Mouse (Mus musculus): ENCODE measurements around the gene Gm21985.
A peak's percentile ranks its signal among the peaks of the same experiment; 100 is the strongest.
"Not testable (repeated sequence)": the region's sequence is repeated elsewhere in the genome, so short reads cannot be mapped to it uniquely, and the experiment has no call there.

Gene Gm21985

DNA sequence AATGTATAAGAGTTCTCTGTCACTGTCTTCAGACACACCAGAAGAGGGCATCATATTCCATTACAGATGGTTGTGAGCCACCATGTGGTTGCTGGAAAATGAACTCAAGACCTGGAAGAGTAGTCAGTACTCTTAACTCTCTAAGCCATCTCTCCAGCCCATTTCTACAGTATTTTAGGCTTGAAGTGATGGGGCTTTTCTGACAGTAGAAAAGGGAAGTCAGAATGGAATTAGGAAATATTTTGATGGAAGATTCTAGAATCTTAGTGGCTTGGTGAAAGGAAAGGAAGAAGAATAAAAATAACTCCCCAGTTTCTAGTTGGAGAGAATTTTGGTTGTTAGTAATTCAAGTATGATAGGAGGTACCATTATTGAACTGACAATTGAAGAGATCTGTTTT is 127.8 kb downstream of the Gm21985 start:
- DNase-seq: no peak

- no peak for DNase-seq
Measured at GRCm38 (mm10) chr2:112396649-112397048, 130.5 kb downstream of the Gm21985 start.

DNA sequence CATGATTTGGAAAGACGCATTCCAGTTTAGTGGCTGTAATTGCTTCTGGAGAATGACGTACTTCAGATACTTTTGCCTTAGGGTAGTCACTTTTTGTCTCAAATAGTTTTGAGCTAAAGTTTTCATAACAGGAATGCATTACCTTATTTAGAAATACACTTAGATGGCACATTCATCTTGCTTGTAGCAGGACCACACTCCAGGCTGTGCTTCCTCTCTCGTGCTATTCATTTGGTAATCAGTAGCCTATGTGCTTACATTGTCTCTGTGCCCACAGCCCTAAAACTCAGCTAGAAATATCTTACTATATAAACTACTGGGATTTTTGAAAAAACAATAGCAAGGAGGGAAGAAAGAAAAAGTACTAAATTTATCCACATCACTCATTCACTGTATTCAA is 140.9 kb downstream of the Gm21985 start:
- no peak for DNase-seq

DNA sequence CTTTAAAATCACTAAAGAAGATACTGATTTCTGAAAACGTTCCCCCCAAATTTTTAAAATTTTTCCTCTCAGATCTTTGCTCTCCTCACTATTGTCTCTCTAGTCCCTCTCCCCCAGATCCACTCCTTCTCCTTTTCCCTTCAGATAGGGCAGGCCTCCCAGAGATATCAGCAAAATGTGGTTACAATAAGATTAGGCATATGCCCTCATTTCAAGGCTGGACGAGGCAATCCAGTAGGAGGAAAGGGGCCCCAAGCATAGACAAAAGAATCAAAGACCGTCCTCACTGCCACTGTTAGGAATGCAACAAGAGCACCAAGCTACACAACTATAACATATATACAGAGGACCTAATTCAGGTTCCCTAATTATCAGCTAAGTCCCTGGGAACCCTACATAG is 159.2 kb downstream of the Gm21985 start:
- no peak for DNase-seq

DNA sequence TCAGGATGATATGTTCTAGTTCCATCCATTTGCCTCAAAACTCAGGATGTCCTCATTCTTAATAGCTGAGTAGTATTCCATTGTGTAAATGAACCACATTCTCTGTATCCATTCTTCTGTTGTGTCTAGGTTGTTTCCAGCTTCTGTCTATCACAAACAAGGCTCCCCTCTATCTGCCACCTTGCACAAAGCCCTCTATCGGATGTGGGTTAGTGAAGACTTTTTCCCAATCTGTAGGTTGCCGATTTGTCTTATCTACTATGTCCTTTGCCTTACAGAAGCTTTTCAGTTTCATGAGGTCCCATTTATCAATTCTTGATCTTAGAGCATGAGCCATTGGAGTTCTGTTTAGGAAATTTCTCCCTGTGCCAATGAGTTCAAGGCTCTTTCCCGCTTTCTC is 162.4 kb downstream of the Gm21985 start:
- not testable (repeated sequence) for DNase-seq

- no peak for DNase-seq
Measured at GRCm38 (mm10) chr2:112429665-112430064, 163.6 kb downstream of the Gm21985 start.

DNA sequence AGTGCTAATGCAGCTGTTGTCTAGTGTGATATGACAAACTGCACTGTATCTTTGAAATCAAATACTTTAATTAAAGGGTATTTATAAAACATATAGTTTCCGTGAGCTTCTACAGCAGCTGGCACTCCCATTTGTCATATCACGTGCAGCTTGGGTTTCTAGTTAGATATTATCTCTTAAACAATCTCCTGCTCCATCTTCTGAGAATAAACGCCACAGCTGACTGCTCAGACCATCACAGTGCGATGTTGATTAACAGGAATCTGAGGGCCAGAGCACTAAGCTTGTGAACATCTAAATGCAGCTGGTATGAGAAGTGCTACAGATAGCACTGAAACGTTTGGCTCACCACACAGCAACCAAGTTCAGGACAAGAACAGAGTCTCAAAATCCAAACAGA is 164.3 kb downstream of the Gm21985 start:
- DNase-seq: no peak

DNA sequence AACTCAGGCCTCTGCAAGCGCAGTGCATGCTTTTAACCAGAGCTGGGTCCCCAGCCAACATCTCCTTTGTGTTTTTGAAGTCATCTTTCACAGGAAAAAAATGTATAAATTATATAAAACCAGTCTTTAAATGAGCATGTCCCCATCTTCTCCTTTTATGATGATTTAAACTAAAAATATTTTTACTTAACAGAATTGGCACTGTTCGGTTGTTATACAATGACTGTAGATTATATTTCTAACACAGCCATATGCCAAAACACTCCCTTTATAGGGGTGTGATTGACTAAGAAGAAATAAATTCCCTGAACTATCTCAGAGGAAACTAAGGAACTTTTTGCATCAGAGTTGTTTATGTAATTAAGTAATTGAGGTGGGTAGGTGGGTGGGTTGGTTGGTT is 166.4 kb downstream of the Gm21985 start:
- no peak for DNase-seq

DNA sequence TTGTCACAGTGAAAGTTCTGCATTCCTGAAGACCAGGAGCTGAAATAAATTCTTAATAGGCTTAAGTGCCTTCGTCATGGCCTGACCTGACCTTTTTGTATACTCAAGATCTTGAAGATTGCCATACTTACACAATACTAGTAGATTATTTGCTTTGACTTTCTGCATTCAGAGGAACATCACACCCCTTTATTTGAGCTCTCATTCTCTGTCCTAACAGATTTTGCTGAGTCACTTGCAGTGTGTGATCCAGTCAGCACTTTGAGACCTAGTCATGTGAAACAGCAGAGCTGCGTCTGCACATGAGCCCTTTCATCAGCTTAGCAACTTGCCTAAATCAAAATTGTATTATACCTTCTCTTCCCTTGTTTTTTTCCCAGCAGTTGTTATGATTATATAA is 167.2 kb downstream of the Gm21985 start:
- peak; percentile 24 to 52 for DNase-seq

- no peak for DNase-seq
Measured at GRCm38 (mm10) chr2:112436292-112436691, 170.2 kb downstream of the Gm21985 start.

DNA sequence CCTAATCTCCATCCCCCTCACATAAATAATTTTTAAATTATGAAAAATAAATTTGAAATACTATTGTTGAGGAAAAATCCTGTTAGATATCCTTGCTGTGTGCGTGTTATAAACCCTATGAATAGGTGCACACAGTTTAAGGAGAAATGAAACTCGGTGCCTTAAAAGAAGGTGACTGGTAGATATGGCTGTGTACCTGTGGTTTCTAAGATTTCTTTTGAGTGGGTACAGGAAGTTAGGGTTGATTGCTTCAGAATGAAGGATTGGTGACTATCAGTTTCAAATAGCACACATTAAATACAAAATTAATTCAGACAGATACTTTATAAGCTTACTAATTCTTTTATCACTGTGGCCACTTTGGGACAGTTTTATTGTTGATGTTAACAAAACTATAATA is 171.5 kb downstream of the Gm21985 start:
- no peak for DNase-seq

DNA sequence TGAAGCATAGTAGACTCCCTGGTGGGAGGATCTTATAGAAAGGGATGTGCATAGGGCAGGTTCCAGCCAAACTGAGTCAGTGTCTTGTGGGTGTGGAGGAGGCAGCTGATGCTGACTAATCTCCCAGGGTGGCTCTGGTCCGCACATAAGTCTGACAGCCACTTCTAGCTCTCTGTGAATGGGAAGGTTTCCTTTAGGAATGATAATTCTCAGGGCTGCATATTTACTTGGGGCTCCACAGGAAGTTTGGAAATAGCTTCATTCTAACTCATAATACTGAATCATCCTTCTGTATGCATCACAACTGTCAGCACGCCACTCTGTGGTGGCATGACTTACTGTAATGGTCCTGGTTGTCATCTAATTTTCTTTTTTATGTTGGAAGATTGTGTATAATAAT is 177.4 kb downstream of the Gm21985 start:
- no peak for DNase-seq

DNA sequence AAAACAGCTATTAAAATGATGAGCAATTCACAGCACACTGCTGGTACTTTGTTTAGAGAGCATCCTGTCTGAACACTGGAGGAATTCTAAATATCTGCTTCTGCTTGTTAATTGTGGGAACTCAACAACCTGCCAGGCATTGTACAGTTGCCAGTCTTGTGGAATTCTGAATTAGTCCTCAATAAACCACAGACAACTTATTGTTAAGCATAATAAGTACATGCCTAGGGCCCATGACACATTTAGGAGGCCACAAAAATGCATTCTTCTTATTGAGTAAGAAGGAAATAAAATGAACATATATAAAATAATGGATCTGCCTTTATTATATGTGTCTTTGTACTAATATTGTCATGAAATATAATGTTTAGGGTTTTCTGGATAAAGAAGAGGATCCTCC is 179.4 kb downstream of the Gm21985 start:
- DNase-seq: no peak

DNA sequence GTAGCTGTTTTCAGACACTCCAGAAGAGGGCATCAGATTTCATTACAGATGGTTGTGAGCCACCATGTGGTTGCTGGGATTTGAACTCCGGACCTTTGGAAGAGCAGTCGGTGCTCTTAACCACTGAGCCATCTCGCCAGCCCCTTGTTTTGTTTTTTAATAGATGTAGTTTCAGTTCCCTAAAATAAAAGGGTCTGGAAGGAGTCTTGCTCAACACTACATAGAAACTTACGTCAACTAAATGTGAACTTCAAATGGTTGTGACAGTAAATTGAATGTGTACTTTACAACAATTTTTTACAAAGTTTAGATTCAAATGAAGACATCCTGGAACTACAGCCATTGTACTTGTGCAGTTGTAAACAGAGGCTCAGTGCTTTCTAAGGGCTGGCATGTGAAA is 181.9 kb downstream of the Gm21985 start:
- not testable (repeated sequence) for DNase-seq

GRCm38 (mm10) chr2:112448510-112449059 is 182.5 kb downstream of the Gm21985 start:
- no peak for DNase-seq

GRCm38 (mm10) chr2:112449597-112450296 is 183.6 kb downstream of the Gm21985 start:
- peak in 1 of 2 experiments; percentile 57 for DNase-seq

- DNase-seq: not testable (repeated sequence)
Measured at GRCm38 (mm10) chr2:112452513-112452912, 186.4 kb downstream of the Gm21985 start.

DNA sequence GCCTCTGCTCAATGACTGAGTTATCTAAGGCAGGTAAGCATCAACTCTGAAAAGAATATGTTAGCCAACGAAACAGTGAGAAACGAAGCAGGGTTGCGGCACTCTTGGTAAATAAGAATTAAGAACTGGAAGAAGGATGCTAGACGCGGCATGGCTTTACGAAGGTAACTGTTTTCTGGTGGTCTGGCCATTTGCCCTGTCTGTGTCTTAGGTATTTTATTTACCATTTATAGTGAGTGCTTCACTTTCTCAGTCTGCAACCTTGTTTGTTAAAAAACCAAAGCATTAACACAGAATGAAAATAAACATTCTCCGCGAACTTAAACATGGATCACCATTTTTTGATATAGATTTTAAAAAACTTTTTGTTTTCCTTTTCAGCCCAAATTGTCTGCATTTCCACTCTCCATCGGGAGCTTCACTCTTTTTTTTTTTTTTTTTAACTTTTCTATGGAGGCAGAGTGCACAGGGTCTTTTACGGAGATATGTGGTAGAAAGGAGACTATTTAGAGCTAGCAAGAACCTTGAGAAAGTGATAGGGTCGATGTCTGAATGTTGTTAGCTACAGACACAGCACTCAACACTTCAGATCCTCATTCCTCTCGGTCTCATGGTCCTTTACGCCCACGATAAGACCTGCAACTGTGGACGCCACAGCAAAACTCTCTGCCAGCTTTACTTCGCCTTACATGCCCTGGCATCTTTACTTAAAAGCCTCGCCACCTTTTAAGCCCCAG is 188.2 kb downstream of the Gm21985 start:
- DNase-seq: no peak

GRCm38 (mm10) chr2:112454862-112455564 is 188.9 kb downstream of the Gm21985 start, which contains the start of gene Emc7:
Gene Emc7 (plus strand): TSS chr2:112454997.
- peak; percentile 97 to 99 for DNase-seq

All from kidney, postnatal 36 days (tissue).